Mouse (Mus musculus) midbrain, embryonic 12.5 days (tissue): ENCODE data around the gene Gm9999. TPM values are rescaled to one million over a fixed set of nuclear protein-coding genes. Genes with fewer than 3 reads are reported as not detected.

Experiments
- ATAC-seq: fragments of 200-750 bp; cut with Nextera tagmentation; 2 replicates; pipeline ENCODE4 v1.8.0; 2017; ENCODE audit warnings: low read depth, moderate TSS enrichment, moderate library complexity; ENCODE audit not compliant: low FRiP score
- H3K27ac ChIP-seq: fragments of 300-500 bp; sonication (generic); replicated peaks from 2 replicates; pipeline ENCODE4 v1.5.1; 2016; ENCODE audit warnings: mild to moderate bottlenecking
- H3K27me3 ChIP-seq: fragments of 300-500 bp; sonication (generic); 2 replicates; pipeline ENCODE4 v1.6.1; 2016; ENCODE audit warnings: mild to moderate bottlenecking
- H3K36me3 ChIP-seq: fragments of 300-500 bp; sonication (generic); 2 replicates; pipeline ENCODE4 v1.6.1; 2016
- H3K4me1 ChIP-seq: fragments of 300-500 bp; sonication (generic); 2 replicates; pipeline ENCODE4 v1.6.1; 2016
- H3K4me2 ChIP-seq: fragments of 300-500 bp; sonication (generic); replicated peaks from 2 replicates; pipeline ENCODE4 v1.6.1; 2016; ENCODE audit warnings: mild to moderate bottlenecking, moderate library complexity
- H3K4me3 ChIP-seq: fragments of 300-500 bp; sonication (generic); 2 replicates; pipeline ENCODE4 v1.5.1; 2016; ENCODE audit warnings: mild to moderate bottlenecking
- H3K9ac ChIP-seq: fragments of 300-500 bp; sonication (generic); replicated peaks from 2 replicates; pipeline ENCODE4 v1.6.1; 2016; ENCODE audit warnings: mild to moderate bottlenecking, moderate library complexity
- H3K9me3 ChIP-seq: fragments of 300-500 bp; sonication (generic); 2 replicates; pipeline ENCODE4 v1.6.1; 2016; ENCODE audit warnings: mild to moderate bottlenecking
- WGBS: fragments of 180-500 bp; shearing (Covaris S2); methylation state at CpG from one replicate; pipeline ENCODE4 v1.1.7; 2016; 5-methylcytosine and 5-hydroxymethylcytosine counted together
- polyA plus RNA-seq: library from polyadenylated mRNA; unstranded; fragments of >200 nt; fragmentation: Nextera tagmentation; extraction: Ambion mirVana; gene quantifications from 2 replicates; pipeline ENCODE4 v1.2.1, GENCODE M21; 2016

Gm9999 gene
- polyA plus RNA-seq, 1 experiment from 2014 or later: not detected

DNA sequence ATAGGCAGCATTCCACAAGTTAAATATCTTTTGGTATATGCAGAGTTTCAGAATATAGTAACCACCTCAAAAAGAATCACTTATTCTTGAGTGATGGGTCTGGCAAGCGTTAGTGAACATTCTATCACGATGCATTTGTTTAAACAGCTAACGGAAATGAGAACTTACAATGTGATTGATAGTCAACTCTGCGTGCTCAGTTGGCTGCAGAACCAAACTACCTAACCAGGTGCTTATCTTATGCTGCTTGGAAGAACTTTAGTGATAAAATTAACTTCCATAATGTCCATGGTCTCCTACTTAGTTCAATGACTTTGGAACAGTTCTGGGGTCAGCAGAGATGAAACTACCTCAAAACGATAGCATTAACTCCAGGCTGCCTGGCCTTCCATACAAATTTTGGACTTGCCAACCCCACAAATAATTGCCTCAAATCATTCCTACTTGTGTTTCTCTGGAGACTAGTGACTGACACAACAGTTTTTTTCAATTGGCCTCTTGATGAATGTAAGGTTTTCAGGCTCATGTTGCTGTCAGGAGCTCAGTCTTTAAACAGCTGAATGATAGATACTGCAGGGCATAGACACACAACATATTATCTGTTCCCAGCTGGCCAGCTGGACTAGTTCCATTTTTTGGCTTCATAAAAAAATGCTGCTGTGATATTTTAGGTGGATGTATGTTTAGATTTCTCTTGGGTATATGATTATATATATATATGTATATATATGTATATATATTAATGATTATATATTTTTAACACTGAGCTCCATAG lies 17.9 kb downstream of the Gm9999 start:
- peaks cover 28% of the 10 kb centered on the region for H3K36me3 ChIP-seq
- no peak for ATAC-seq
- no peak overlapping the region for H3K4me3 ChIP-seq
- 90% methylated on average over 5 of the region's 5 CpGs for WGBS
- no peaks in the 10 kb centered on the region for H3K9me3 ChIP-seq
- H3K27ac ChIP-seq: no peak overlapping the region
- no peak overlapping the region for H3K9ac ChIP-seq
- H3K4me1 ChIP-seq: peaks cover 24% of the 10 kb centered on the region
- H3K27me3 ChIP-seq: no peaks in the 10 kb centered on the region
- H3K4me2 ChIP-seq: no peak overlapping the region

DNA sequence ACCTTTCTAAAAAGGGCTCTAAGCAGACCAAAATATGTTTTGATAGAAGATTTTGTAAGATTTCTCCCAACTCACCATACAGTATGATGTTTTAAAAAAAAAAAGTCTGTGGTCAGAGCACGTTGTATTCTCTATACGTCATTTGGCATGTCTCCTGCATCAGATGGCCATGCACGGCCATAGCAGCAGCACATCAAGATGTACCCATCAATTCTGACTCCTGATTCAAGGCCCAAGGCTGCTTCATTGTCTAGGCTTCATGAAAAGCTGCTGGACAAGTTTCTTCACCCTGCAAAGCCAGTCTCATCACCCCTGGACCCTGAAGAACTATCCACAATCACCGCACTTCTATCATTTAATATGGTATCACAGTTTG lies 18.5 kb downstream of the Gm9999 start:
- Histone ChIP-seq H3K4me2 (no peak overlapping the region), H3K36me3 (peaks cover 23% of the 10 kb centered on the region), H3K27me3 (no peaks in the 10 kb centered on the region), H3K27ac (no peak overlapping the region), H3K9ac (no peak overlapping the region), H3K4me3 (no peak overlapping the region), H3K4me1 (peaks cover 27% of the 10 kb centered on the region), H3K9me3 (no peaks in the 10 kb centered on the region)
- no peak for ATAC-seq
- 50% methylated on average over 4 of the region's 4 CpGs for WGBS

DNA sequence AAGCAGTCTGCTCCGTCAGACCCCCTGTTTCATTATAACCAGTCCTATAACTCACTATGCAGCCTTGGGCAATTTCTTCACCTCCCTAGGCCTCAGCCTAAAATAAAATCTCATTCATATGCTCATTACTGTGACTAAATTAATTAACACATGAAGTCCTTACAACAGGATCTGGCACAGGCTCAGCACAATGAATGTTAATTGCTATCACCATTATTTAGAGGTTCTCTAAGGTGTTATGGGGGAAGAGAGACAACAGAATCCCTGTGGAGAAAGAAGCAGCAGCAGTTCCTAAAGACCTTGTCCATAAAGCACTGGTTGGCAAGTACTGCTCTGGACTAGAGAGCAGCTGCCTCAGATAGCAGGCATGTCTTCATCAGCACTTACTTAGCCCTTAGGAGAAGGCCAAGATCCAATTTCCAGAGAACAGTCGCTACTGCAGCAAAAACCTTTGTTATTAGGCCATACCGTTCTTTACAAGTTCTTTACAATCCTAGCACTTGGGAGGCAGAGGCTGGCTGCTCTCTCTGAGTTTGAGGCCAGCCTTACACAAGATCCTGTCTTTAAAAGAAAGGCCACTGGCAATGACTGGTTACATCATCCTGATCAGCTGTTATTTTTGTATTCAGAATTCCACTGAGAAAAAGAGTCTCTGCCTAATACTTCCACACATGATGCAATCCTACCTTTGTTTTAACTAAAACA lies 20.2 kb downstream of the Gm9999 start:
- Histone ChIP-seq H3K9ac (no peak overlapping the region), H3K4me3 (no peak overlapping the region), H3K4me1 (peaks cover 35% of the 10 kb centered on the region), H3K4me2 (no peak overlapping the region), H3K27me3 (no peaks in the 10 kb centered on the region), H3K36me3 (peaks cover 6% of the 10 kb centered on the region), H3K27ac (no peak overlapping the region), H3K9me3 (no peaks in the 10 kb centered on the region)
- ATAC-seq: no peak
- 21% methylated on average over 3 of the region's 3 CpGs for WGBS

DNA sequence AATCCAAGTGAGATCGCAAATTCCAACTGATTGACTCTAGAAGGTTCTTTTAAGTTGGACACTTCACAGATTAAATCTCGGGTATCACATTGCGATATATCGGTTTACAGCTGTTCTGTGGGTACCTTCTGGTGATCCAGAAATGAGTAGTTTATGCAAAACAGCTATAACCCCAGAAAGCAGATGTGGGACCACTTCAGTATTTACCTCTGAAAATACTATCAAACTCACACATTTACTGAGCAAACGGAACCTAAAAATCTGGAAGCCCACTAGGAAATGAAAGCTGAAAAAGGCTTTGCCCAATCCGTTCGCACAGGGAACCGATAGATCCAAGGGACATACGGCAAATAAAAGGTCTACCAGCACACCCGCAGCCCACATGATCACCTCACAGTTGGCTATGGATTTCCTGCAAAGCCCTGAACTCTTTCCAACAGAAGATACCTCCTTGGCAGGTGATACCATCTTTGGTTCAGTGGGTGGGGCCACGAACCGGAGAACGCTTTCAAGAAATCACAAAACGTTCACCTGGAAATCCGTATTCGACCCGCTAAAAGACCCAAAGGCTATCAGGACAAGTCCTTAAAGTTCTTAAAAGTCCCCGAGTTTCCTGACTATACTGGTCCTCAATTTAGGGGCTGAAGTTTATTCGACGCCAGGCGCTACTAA lies 23.9 kb downstream of the Gm9999 start:
- Histone ChIP-seq H3K9ac (peak overlapping the region; percentile 70), H3K27ac (peak overlapping the region; percentile 81), H3K4me1 (peaks cover 40% of the 10 kb centered on the region), H3K9me3 (no peaks in the 10 kb centered on the region), H3K27me3 (no peaks in the 10 kb centered on the region), H3K36me3 (no peaks in the 10 kb centered on the region), H3K4me2 (peak overlapping the region; percentile 90), H3K4me3 (peak overlapping the region; percentile 75)
- 22% methylated on average over 21 of the region's 21 CpGs for WGBS
- ATAC-seq: no peak

DNA sequence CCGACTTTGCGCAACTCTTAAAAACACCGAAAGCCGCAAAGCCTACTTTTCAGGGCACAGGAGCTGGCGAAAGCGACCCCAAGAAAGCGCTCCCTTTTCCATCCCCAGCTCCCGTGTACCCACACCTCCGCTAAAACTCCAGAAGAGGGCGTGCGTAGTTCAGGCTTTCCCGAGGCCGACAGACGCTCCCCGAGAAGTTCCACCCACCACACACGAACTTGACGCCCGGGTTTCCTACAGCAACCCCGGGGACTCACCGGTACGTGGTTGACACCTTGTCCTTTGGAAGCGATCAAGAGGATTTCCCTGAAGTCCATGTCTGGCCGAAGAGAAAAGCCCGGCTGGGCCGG lies 24.4 kb downstream of the Gm9999 start:
- Histone ChIP-seq H3K4me2 (peak overlapping the region; percentile 90), H3K27me3 (no peaks in the 10 kb centered on the region), H3K9ac (peak overlapping the region; percentile 70), H3K9me3 (no peaks in the 10 kb centered on the region), H3K36me3 (no peaks in the 10 kb centered on the region), H3K4me1 (peaks cover 35% of the 10 kb centered on the region), H3K4me3 (peak overlapping the region; percentile 75), H3K27ac (peak overlapping the region; percentile 81)
- ATAC-seq: peak; percentile 40; the same call in 1 of the 2 replicates
- WGBS: under 1% methylated on average over 25 of the region's 25 CpGs

DNA sequence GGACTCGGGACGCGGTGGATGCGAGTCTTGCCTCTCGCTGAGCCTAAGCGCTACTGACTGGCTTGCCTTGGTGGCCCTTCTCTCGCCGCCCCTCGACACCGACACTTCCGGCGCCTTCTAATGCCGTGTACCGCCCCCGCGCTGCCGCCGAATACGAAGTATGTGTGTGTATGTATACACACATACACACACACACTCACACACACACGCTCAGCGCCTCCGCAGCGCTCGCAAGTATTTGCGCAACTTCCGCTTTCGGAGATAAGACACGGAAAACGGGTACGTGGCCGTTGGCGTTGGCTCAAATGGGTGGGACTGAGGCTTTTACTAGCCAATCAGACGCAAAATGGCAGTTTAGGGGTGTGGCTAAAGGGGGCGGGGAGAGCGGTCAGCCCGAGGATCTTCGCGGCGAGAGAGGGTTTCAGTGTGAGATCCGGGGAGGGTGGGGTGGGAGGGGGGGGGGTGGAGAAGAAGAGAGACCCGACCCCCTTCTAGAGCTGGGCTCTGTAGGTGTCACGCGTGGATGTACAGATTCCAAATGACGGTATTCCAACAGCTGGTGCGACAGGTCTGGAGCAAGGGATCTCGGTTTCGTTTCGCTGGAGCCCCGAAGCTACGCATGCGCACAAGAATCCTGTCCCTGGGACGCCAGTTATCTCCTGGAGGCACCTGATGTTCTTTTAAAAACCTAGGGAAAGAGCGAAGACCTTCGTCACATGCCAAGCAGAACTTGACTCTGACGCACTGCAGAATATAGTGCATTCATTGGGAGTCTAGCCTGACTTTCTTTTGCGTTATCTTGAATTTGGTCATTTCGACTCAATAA lies 25.0 kb downstream of the Gm9999 start, which contains the start of gene Spty2d1:
Gene Spty2d1, minus strand, starts transcription at position 244 of the 826 bp plus-strand sequence.
- WGBS: 1% methylated on average over 57 of the region's 57 CpGs
- Histone ChIP-seq H3K4me3 (peak within 1 kb of the TSS; percentile 75), H3K4me2 (peak within 1 kb of the TSS; percentile 90), H3K27ac (peak within 1 kb of the TSS; percentile 81), H3K36me3 (no peaks in the 10 kb centered on the region), H3K9me3 (no peaks in the 10 kb centered on the region), H3K4me1 (peaks cover 29% of the 10 kb centered on the region), H3K9ac (peak within 1 kb of the TSS; percentile 70), H3K27me3 (no peaks in the 10 kb centered on the region)
- ATAC-seq: peak; percentile 96

DNA sequence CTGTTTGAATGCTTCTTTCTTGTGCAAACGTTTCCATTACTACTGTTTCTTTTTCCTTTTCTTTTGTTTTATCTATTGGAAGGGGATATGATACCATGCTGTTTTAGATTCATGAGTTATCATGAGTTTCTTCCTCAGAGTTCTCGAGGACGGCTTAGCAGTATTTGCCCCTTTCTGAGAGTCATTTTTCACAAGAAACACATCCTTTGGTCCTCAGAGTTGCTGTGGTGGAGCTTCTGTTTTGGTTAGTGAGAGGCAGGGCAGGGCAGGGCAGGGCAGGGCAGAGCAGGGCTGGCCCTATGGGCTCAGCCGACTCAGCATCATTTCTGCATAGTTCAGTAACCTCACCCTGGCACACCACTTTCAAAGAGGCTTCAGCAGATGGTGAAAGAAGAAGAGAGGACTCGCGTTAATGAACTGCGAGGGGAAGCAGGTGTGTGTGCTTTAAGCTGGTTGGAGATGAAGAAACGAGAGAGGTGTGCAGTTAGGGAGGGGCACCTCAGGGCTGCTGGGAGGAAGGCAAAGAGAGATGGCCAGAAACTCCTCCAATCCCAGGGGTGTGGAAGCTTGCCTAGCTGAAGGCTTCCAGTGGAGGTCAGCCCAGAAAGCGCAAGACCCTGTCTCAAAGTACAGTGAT lies 29.9 kb downstream of the Gm9999 start:
- Histone ChIP-seq H3K4me3 (no peak overlapping the region), H3K9ac (no peak overlapping the region), H3K36me3 (no peaks in the 10 kb centered on the region), H3K4me1 (peaks cover 22% of the 10 kb centered on the region), H3K27ac (no peak overlapping the region), H3K9me3 (no peaks in the 10 kb centered on the region), H3K4me2 (no peak overlapping the region), H3K27me3 (no peaks in the 10 kb centered on the region)
- no peak for ATAC-seq
- 57% methylated on average over 9 of the region's 9 CpGs for WGBS

DNA sequence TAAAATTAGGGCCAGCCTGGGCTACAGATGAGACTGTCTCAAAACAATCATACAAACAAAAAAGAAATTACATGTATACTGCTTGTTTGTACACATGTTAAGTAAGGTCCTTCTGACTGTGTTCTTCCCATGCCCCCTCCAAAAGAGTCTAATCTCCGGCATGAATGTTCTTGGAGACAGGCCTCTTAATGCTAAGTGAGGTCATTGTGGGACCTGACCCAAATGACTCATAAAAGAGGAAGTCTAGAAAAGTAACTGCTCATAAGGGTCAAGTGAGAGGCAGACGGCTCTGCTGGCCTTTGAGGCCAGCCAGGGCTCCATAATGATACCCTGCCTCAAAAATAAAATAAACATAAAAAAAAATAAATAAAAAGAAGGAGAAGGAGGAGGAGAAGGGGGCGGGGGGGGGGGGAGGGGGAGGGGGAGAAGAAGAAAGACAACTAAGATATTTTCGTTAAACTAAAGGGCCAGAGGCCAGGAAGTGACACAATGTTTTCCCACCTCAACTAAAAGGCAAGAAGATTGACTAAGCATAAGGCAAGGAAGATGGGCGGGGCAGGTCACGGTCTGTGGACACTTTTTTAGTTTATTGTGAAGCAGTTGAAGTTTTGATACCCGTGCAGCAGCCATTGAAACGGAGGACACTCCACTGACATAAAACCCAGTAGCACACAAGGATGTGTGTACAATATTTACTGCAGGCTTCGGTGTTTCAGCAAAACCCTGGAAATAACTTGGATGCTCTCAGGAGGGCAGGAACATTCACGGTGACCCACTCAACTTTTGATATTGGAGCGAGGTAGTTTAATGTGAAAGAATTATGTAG lies 31.4 kb downstream of the Gm9999 start:
- 53% methylated on average over 10 of the region's 11 CpGs for WGBS
- no peak overlapping the region for H3K9ac ChIP-seq
- H3K27ac ChIP-seq: no peak overlapping the region
- no peaks in the 10 kb centered on the region for H3K9me3 ChIP-seq
- H3K4me2 ChIP-seq: no peak overlapping the region
- ATAC-seq: no peak
- H3K27me3 ChIP-seq: no peaks in the 10 kb centered on the region
- peaks cover 12% of the 10 kb centered on the region for H3K4me1 ChIP-seq
- H3K36me3 ChIP-seq: no peaks in the 10 kb centered on the region
- no peak overlapping the region for H3K4me3 ChIP-seq

DNA sequence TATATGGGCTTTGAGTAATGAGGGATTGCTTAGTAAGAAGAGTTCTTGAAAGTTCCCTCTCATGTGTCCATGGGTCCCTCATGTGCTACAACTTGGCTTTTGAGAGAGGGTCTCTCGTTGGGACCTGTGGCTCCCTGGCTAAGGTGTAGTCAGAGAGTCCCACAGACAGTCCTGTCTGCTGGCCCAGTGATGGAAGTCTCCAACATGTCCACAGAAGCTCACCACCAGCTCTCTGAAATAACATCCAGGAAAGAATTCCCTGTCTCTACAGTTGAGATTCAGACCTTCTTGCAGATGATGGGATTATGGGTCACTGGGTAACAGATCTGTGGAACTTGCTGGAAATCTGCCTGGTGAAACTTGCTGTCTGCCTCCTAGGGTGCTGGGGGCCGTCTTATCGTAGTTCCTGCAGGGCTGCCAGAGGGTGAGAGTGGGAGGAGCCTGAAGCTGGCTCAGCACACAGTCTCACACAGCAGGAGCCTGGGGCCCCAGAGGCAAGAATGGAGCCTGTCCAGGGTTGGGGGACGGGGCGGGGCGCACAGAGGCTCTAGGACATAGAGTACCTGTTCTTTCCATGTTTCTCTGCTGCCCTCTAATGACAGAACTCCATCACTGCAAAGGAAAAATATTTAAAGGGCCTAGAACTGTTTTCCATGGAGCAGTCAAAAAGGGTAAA lies 32.1 kb downstream of the Gm9999 start:
- H3K27ac ChIP-seq: no peak overlapping the region
- peaks cover 8% of the 10 kb centered on the region for H3K4me1 ChIP-seq
- WGBS: 10% methylated on average over 6 of the region's 6 CpGs
- peaks cover 3% of the 10 kb centered on the region; the same call in 1 of the 2 replicates for H3K27me3 ChIP-seq
- peak overlapping the region; percentile 17; the same call in 1 of the 2 replicates for H3K4me3 ChIP-seq
- peak overlapping the region; percentile 32 for H3K9ac ChIP-seq
- ATAC-seq: peak; percentile 96
- H3K36me3 ChIP-seq: no peaks in the 10 kb centered on the region
- peak overlapping the region; percentile 43 for H3K4me2 ChIP-seq
- H3K9me3 ChIP-seq: no peaks in the 10 kb centered on the region

DNA sequence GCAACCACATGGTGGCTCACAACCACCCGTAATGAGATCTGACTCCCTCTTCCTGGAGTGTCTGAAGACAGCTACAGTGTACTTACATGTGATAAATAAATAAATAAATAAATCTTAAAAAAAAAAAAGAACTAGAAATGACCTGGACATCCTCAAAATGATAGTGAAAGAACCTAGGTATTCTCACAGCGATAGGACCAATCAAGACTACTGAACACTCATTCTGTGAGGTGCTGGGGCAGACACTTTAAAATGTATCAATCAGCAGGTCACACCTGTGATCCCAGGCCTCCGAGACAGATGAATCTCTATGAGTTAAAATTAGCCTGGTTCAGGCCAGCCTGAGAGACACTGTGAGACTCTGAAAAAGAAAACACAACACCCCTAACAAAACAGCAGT lies 33.2 kb downstream of the Gm9999 start:
- WGBS: 87% methylated on average over 3 of the region's 3 CpGs

More for the DNA sequence above, 33.2 kb downstream of the Gm9999 start:
- H3K4me1 ChIP-seq: peaks cover 8% of the 10 kb centered on the region
- H3K27me3 ChIP-seq: peaks cover 7% of the 10 kb centered on the region; the same call in 1 of the 2 replicates
- no peak for ATAC-seq
- H3K9me3 ChIP-seq: no peaks in the 10 kb centered on the region
- H3K9ac ChIP-seq: no peak overlapping the region
- H3K36me3 ChIP-seq: no peaks in the 10 kb centered on the region
- H3K27ac ChIP-seq: no peak overlapping the region
- no peak overlapping the region for H3K4me2 ChIP-seq
- no peak overlapping the region for H3K4me3 ChIP-seq
